Mouse (Mus musculus) CH12.LX (cell line): ENCODE results near the gene Hinfp.

Source experiments
- CTCF ChIP-seq, 2 experiments: IDR thresholded peaks in 1 of 2; conservative IDR thresholded peaks in 1 of 2; 2 replicates each; pipeline ENCODE4 v1.5.1; 2011 to 2012; ENCODE audit warnings: low read depth in 2 of 2, low read length in 2 of 2, improper control_type of control experiment in 1 of 2, inconsistent platforms in 1 of 2, mild to moderate bottlenecking in 1 of 2, moderate library complexity in 1 of 2
- EP300 ChIP-seq: IDR thresholded peaks from 2 replicates; pipeline ENCODE4 v1.6.1; 2011; ENCODE audit warnings: low read length, improper control_type of control experiment
- MEF2A ChIP-seq: IDR thresholded peaks from 2 replicates; pipeline ENCODE4 v1.6.1; 2014; ENCODE audit warnings: low read depth, mild to moderate bottlenecking, inconsistent platforms, low read length, improper control_type of control experiment, borderline replicate concordance
- NELFE ChIP-seq: IDR thresholded peaks from 2 replicates; pipeline ENCODE4 v1.6.1; 2011; ENCODE audit warnings: low read depth, low read length, improper control_type of control experiment
- ZMIZ1 ChIP-seq: IDR thresholded peaks from 2 replicates; pipeline ENCODE4 v1.6.1; 2012; ENCODE audit warnings: low read depth, mild to moderate bottlenecking, inconsistent platforms, low read length, improper control_type of control experiment

- no peak for TF ChIP-seq CTCF (conservative IDR thresholded peaks at IDR 0.05 in 1 of 2, IDR thresholded peaks at IDR 0.05 in 1 of 2; ENCODE audit: low read depth in 2 of 2, low read length in 2 of 2)
- TF ChIP-seq EP300: no peak
- no peak for TF ChIP-seq ZMIZ1
- no peak for TF ChIP-seq MEF2A
- TF ChIP-seq NELFE: no peak
Measured at GRCm38 (mm10) chr9:44287003-44287400, 18.5 kb downstream of the Hinfp start.
